Mouse (Mus musculus) CD4-positive, CD25-positive, alpha-beta regulatory T cell, adult 4 months (primary cell): Measurements from ENCODE around the gene Scrn1. TPM values are rescaled to one million over a fixed set of nuclear protein-coding genes. Genes with fewer than 3 reads are reported as not detected.

Experiments used
- ATAC-seq: one replicate; pipeline ENCODE4 v1.8.0; 2017
- polyA plus RNA-seq, 2 experiments: library from polyadenylated mRNA; unstranded; fragments of 100-300 nt; shearing (Covaris generic); gene quantifications; one replicate each; pipeline ENCODE4 v1.2.1; 2017

Scrn1 gene
- polyA plus RNA-seq, 2 experiments from 2014 or later: 0.22 TPM; not detected in 1

DNA sequence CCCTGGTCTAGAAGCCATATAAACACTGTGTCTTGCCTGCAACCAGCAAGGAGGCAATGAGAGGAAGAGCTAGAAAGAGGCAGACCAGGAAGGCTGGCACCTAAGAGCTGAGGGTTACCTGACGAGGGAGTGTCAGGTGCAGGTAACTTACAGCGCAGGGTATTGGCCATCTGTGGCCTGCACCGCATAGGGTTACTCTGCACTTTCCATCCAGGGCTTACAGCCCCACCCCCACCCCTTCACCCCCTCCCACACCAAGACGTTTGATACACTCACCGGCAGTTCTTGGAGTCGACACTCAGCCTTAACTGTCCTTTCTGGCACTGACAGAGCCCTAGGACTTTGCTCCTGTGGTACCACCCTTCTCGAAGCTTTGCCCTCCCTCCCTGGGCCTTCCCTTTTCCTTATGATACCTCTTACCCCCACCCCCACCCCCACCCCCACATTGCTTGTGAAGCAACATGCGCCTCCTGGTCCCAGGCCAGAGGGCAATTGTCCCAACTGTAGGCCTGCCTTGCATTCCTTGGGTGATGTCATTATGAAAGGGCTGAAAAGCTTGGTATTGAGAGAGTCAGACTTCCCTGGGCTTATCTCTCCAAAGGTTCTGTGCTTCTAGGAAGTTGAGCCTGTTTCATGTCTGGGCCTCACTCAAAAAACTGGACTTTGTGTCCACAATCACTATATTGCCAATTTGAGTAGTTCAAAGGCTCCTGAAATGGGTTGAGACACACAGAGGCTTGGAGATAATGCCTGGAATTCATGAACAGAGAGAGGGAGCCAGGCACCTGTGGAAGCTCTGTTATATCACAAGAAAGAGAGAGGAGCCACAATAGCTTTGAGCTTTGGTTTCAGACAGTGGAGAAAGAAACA is 93.2 kb downstream of the Scrn1 start:
- no peak for ATAC-seq

DNA sequence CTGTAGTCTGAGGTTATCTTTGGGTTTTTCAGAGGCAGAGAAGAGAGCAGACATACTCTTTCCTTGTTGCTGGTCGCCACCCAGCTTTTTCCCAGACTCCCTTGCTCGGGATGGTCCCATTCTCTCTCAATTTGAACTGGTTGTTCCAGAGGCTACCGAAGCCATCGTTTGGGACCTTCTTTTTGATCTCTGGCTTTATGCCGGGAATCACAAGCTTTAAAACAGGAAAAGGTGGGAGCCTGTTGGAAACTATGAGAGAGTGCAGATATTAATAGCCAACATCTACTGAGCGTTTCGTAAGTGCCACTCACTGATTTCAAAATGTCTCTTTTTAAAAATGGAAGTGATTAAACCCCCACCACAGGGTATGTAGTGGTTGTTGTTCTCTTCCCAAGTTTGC is 94.4 kb downstream of the Scrn1 start:
- no peak for ATAC-seq

DNA sequence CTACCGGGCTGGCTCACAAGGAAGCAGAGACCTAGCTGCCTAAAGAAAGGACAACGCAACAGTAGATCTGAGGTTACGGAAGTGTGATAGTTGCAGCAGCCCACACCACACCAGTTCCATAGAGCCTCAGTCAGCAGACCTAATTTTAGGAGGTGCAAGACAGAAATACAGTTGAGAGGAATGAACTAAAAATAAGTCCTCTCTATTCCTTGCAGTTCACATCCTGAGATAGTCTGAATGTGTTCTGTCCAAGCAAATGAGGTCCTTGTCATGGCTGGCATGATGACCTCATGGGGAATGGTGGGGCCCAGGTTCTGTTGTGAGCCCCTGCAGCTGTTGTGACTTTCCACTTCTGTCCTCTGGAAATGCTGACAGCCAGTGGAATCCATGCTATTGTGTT is 98.9 kb downstream of the Scrn1 start:
- ATAC-seq: no peak

DNA sequence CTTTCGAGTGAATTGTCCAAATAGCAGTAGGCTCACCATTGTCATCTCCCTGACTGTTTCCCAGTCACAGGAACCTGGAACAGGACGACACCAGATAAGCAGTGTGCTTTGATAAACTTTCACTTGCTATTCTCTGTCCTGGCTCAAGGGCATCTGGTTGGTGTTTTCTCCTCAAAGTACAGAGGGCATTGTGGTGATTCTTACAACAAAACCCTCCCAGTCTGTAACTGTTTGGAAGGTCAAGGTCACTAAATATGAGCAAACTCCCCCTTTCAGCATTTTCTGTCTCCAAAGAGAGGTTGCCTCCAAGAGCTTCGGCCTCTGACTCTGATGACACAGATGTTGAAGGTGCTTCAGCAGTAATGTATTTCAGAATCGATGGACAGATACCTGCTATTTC is 101.4 kb downstream of the Scrn1 start:
- no peak for ATAC-seq

DNA sequence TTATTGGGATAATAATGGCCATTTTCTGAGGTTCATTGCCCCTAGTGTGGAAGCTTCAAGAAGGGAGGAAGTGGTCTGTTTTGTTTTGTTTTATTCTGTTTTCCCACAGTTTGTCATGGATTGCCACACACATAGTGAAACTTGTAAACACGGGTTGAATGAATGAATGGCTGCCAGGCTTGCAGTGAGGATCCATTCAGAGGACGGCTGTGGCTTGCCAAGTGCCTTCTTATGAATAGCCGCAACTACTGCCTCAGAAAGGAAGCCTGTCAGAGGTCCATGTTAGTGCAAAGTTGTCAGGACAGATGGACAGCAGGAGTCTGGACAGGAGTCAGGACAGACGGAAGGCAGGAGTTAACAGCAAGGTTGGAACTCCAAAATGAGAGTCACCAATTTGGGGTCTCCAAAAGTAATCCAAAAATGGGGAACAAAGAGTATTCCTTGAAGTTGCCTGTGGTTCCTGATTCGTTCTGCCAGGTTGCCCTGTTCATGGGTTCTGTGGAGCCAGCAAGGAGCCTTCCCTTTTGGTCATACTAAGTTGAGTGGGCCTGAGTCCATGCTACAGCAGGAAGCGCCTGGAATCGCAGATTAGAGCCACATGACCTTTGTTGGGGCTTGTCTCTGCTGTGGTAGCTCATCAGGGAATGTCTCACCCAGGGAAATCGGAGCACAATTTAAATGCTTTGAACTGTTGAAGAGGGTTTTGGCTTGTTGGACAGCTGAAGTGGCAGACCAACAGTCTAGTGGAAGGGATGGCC is 102.4 kb downstream of the Scrn1 start:
- no peak for ATAC-seq

DNA sequence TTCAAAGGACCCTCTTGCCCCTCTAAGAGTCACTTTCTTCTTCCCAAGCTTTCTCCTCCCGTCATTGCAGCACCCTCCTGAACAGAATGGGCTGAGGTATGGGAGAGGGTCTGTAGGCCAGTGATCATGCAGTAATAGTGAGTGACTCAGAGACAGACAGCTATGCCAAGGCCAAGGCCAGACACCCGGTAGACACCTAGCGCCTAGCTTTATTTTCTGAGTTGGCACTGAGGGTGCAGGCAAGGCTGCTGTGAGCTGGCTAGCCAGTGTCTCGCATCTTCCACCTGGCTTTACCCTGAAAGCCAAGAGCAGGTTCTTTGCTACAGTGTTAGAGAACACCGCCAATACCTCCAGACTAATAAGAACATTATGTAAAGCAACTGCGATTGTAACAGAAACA is 103.5 kb downstream of the Scrn1 start:
- ATAC-seq: no peak

DNA sequence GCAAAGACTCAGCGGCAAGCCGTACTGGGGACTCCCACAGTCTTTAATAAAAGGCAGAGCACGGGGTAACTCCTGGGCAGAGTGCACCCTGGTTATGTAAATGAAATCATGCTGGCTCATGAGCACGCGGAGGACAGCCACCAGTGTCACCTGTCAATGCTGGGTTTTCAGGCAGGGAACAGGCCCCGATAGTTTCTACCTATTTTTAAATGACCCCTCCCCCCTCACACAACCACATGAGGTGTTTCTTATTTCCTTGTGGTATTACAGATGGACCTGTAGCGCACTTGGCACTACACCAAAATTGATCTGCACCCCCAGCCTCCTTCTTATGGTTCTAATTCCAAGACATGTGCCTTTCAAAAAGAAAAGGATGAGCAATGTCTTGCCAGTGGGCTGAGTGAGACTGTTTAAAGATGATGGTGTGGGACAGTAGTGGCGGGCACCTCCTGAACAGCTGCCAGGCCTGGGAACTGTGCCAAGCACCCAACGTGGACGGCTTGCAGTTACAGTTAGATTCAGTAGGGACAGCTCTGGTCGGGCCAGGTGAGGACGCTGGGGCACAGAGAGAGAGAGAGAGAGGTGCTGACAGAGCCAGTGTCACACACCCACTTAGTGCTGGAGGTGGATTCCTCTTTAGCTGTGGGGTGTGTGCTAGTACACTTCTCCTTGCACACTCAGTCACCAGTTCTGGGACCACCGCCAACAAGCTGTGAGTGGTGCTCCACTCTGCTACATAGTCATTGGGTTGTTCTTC is 105.2 kb downstream of the Scrn1 start:
- ATAC-seq: no peak

DNA sequence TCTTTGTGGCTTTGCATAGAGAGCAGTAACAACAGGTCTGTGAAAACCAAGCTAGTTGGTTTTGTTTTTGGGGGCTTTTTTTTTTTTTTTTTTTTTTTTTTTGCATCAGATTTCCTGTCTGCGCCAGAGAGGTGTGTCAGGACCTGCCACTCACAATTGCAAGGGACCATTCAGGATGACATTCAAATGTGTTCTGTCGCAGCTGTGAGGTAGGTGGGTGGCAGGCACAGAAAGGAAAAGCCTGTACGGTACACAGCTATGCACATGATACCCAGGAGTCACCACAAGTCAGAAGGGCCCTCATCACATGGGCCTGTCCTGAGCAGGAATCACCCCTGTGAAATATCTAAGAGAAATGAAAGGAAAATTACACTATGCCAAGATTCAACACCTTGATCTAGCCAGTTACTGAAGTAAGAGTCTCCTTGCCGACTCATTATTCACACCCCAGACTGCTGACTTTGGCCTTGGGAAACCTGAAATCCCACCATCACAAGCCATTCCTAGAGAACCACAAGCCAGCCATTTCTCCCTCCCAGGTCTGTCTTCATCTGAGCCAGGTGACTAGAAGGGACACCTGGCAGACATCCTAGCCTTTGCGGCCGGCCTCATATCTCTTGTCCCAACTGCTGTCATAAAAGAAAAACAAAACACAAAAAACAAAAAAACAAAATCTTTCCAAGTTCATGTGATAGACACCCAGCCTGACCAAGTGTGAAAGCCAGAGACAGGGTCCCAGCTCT is 105.9 kb downstream of the Scrn1 start:
- no peak for ATAC-seq

DNA sequence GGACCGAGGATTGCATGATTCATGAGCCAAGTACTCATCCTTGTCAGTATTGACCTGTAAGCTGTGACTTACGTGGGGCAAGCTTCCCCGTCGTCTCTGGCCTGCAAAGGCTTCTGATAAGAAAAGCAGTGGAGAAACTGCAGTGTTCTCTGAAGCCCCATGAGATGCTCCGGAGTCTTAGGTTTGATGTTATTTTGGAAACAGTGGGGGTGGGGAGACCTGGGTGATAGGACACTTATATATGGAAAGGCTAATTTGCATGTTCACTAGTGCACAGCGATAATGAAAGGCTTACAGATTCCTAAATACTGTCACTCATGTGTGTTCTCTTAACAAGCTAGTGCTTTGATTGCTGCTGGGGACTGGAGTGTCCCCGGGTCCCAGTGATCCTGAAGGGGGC is 106.6 kb downstream of the Scrn1 start:
- no peak for ATAC-seq

Other genes starting within 250 kb of the Scrn1 start
- gene Prr15, start 240.7 kb downstream of the Scrn1 start, polyA plus RNA-seq: under 1 TPM in 1 of 2 experiments, not detected in 1; 0.56 TPM
- not detected for gene Wipf3, start 136.9 kb downstream of the Scrn1 start, polyA plus RNA-seq
- gene Plekha8, start 28.6 kb upstream of the Scrn1 start, polyA plus RNA-seq: under 1 TPM; 0.67 to 0.73 TPM
- gene Fkbp14, start 30.8 kb upstream of the Scrn1 start, polyA plus RNA-seq: not detected
- gene Mturn, start 115.1 kb upstream of the Scrn1 start, polyA plus RNA-seq: 10 to 100 TPM; 22.2 to 26.3 TPM